Mouse (Mus musculus): ENCODE data around the gene Ppp1r16b.

Ppp1r16b gene

GRCm38 (mm10) chr2:158667671-158668432 lies 2.7 kb downstream of the Ppp1r16b start:
- no peak for DNase-seq (ENCODE audit: low read depth, low spot score)

- no peak for DNase-seq (ENCODE audit: low read depth, low spot score)
These were observed 3.3 kb downstream of the Ppp1r16b start for GRCm38 (mm10) chr2:158668433-158669010.

GRCm38 (mm10) chr2:158669199-158670195 lies 4.3 kb downstream of the Ppp1r16b start:
- DNase-seq (ENCODE audit: low read depth, low spot score), result no peak

- DNase-seq (ENCODE audit: low read depth, low spot score), result no peak
These were observed 5.4 kb downstream of the Ppp1r16b start for GRCm38 (mm10) chr2:158670571-158670970.

- DNase-seq (ENCODE audit: low read depth, low spot score), result no peak
These were observed 7.6 kb downstream of the Ppp1r16b start for GRCm38 (mm10) chr2:158672829-158673228.

GRCm38 (mm10) chr2:158673493-158673892 lies 8.3 kb downstream of the Ppp1r16b start:
- DNase-seq (ENCODE audit: low read depth, low spot score), result no peak

- DNase-seq (ENCODE audit: low read depth, low spot score), result no peak
These were observed 8.9 kb downstream of the Ppp1r16b start for GRCm38 (mm10) chr2:158674131-158674530.

- no peak for DNase-seq (ENCODE audit: low read depth, low spot score)
These were observed 9.6 kb downstream of the Ppp1r16b start for GRCm38 (mm10) chr2:158674759-158675158.

GRCm38 (mm10) chr2:158675161-158675560 lies 10.0 kb downstream of the Ppp1r16b start:
- no peak for DNase-seq (ENCODE audit: low read depth, low spot score)

- no peak for DNase-seq (ENCODE audit: low read depth, low spot score)
These were observed 10.8 kb downstream of the Ppp1r16b start for GRCm38 (mm10) chr2:158675907-158676533.

- DNase-seq (ENCODE audit: low read depth, low spot score), result no peak
These were observed 12.7 kb downstream of the Ppp1r16b start for GRCm38 (mm10) chr2:158677946-158678345.

- DNase-seq (ENCODE audit: low read depth, low spot score), result no peak
These were observed 13.9 kb downstream of the Ppp1r16b start for GRCm38 (mm10) chr2:158679091-158679490.

GRCm38 (mm10) chr2:158680357-158680889 lies 15.2 kb downstream of the Ppp1r16b start:
- no peak for DNase-seq (ENCODE audit: low read depth, low spot score)

- DNase-seq (ENCODE audit: low read depth, low spot score), result no peak
These were observed 16.5 kb downstream of the Ppp1r16b start for GRCm38 (mm10) chr2:158681714-158682113.

- DNase-seq (ENCODE audit: low read depth, low spot score), result no peak
These were observed 17.3 kb downstream of the Ppp1r16b start for GRCm38 (mm10) chr2:158682344-158683037.

- DNase-seq (ENCODE audit: low read depth, low spot score), result no peak
These were observed 17.8 kb downstream of the Ppp1r16b start for GRCm38 (mm10) chr2:158683038-158683413.

GRCm38 (mm10) chr2:158684247-158684843 lies 19.1 kb downstream of the Ppp1r16b start:
- DNase-seq (ENCODE audit: low read depth, low spot score), result no peak

GRCm38 (mm10) chr2:158684910-158685309 lies 19.7 kb downstream of the Ppp1r16b start:
- DNase-seq (ENCODE audit: low read depth, low spot score), result no peak

GRCm38 (mm10) chr2:158686394-158686793 lies 21.2 kb downstream of the Ppp1r16b start:
- DNase-seq (ENCODE audit: low read depth, low spot score), result no peak

- no peak for DNase-seq (ENCODE audit: low read depth, low spot score)
These were observed 22.6 kb downstream of the Ppp1r16b start for GRCm38 (mm10) chr2:158687804-158688241.

Data from WW6 (cell line).